Mouse (Mus musculus) heart, postnatal 0 days (tissue): ENCODE data around the gene Plxna3. TPM values are rescaled to one million over a fixed set of nuclear protein-coding genes. Genes with fewer than 3 reads are reported as not detected.

ENCODE experiments used
- ATAC-seq: fragments of 200-750 bp; cut with Nextera tagmentation; 2 replicates; pipeline ENCODE4 v1.8.0; 2017; ENCODE audit warnings: low read depth, moderate number of reproducible peaks, moderate library complexity; ENCODE audit not compliant: insufficient read depth
- DNase-seq: peaks from one replicate; pipeline ENCODE4 v3.0.0-alpha.2; 2016; ENCODE audit warnings: low spot score
- H3K27ac ChIP-seq: fragments of 300-500 bp; sonication (generic); 2 replicates; pipeline ENCODE4 v1.5.1; 2014; ENCODE audit warnings: low read depth, mild to moderate bottlenecking
- H3K27me3 ChIP-seq: fragments of 300-500 bp; sonication (generic); 2 replicates; pipeline ENCODE4 v1.6.1; 2014; ENCODE audit warnings: low read length, mixed read lengths; ENCODE audit not compliant: control insufficient read depth, insufficient read depth
- H3K36me3 ChIP-seq: fragments of 300-500 bp; sonication (generic); replicated peaks from 2 replicates; pipeline ENCODE4 v1.6.1; 2014; ENCODE audit warnings: low read length, mixed read lengths; ENCODE audit not compliant: control insufficient read depth, insufficient read depth
- H3K4me1 ChIP-seq: fragments of 300-500 bp; sonication (generic); 2 replicates; pipeline ENCODE4 v1.6.1; 2014; ENCODE audit warnings: antibody characterized with exemption; ENCODE audit not compliant: control insufficient read depth, insufficient read depth
- H3K4me2 ChIP-seq: fragments of 300-500 bp; sonication (generic); 2 replicates; pipeline ENCODE4 v1.6.1; 2014; ENCODE audit warnings: low read depth, mild to moderate bottlenecking, low read length, moderate library complexity
- H3K4me3 ChIP-seq: fragments of 300-500 bp; sonication (generic); 2 replicates; pipeline ENCODE4 v1.5.1; 2014; ENCODE audit warnings: low read depth, low read length
- H3K9ac ChIP-seq: fragments of 300-500 bp; sonication (generic); replicated peaks from 2 replicates; pipeline ENCODE4 v1.6.1; 2014; ENCODE audit warnings: low read depth, low read length, mixed read lengths
- H3K9me3 ChIP-seq: fragments of 300-500 bp; sonication (generic); replicated peaks from 2 replicates; pipeline ENCODE4 v1.6.1; 2016; ENCODE audit warnings: low read length; ENCODE audit not compliant: control insufficient read depth
- CTCF ChIP-seq: IDR thresholded peaks from 2 replicates; pipeline ENCODE4 v1.5.1; 2016; ENCODE audit warnings: antibody characterized with exemption, control low read depth, low read depth
- EP300 ChIP-seq: IDR thresholded peaks from 2 replicates; pipeline ENCODE4 v1.6.1; 2016; ENCODE audit warnings: antibody characterized with exemption, low read depth
- WGBS: fragments of 180-500 bp; shearing (Covaris S2); extraction: QIAGEN DNeasy Blood & Tissue Kit; methylation state at CpG from one replicate; pipeline ENCODE4 v1.1.7; 2014; 5-methylcytosine and 5-hydroxymethylcytosine counted together
- polyA plus RNA-seq: library from polyadenylated mRNA; unstranded; fragments of >200 nt; fragmentation: Nextera tagmentation; extraction: Ambion mirVana; gene quantifications from 2 replicates; pipeline ENCODE4 v1.2.1, GENCODE M21; 2015
- total RNA-seq: library from RNA; depleted of rRNA; stranded (reverse); fragments of >200 nt; gene quantifications from 2 replicates; pipeline ENCODE4 v1.2.3, GENCODE M21; 2014; ENCODE audit warnings: low replicate concordance; rRNA removed

Plxna3 gene
- total RNA-seq = 12.9 and 15.9 TPM in 2 replicates
- polyA plus RNA-seq = 0.59 TPM in 2 replicates

DNA sequence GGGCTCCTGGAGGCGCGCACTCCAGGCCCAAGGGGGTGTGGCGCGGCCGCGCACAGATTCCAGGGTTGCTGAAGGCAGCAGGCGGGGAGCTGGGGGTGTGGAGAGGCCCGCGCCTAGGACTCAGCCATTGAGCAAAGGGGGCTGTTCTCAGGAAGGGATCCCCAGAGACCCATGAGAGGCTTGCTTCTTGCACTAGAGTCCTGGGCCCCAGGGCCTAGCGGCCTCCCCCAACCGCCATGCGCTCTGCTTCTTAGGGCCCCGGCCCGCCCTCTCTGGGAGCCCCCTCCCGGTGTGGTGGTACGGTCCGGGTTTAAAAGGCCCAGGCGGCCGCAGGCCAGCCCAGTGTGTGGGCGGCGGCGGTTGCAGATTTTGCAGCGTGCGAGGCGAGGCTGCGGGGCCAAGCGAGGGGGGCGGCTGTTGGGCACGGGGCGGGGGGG, at the start of gene Plxna3:
TSS of gene Plxna3 (plus strand) at position 342 of the 437 bp plus-strand sequence.
- H3K4me1 ChIP-seq = no peaks in the 10 kb centered on the region; the same call in 1 of the 2 replicates
- WGBS = 16% methylated on average over 15 of the region's 30 CpGs
- no peaks in the 10 kb centered on the region for H3K27me3 ChIP-seq
- peak within 1 kb of the TSS; percentile 61 for H3K9ac ChIP-seq
- H3K27ac ChIP-seq = peak within 1 kb of the TSS; percentile 34; the same call in 1 of the 2 replicates
- no peaks in the 10 kb centered on the region for H3K9me3 ChIP-seq
- no peaks in the 10 kb centered on the region for H3K36me3 ChIP-seq
- DNase-seq (peak; percentile 24), ATAC-seq (peak; percentile 93)
- H3K4me3 ChIP-seq = peak within 1 kb of the TSS; percentile 50
- H3K4me2 ChIP-seq = peak within 1 kb of the TSS; percentile 75
- TF ChIP-seq CTCF (no peak), EP300 (no peak)

DNA sequence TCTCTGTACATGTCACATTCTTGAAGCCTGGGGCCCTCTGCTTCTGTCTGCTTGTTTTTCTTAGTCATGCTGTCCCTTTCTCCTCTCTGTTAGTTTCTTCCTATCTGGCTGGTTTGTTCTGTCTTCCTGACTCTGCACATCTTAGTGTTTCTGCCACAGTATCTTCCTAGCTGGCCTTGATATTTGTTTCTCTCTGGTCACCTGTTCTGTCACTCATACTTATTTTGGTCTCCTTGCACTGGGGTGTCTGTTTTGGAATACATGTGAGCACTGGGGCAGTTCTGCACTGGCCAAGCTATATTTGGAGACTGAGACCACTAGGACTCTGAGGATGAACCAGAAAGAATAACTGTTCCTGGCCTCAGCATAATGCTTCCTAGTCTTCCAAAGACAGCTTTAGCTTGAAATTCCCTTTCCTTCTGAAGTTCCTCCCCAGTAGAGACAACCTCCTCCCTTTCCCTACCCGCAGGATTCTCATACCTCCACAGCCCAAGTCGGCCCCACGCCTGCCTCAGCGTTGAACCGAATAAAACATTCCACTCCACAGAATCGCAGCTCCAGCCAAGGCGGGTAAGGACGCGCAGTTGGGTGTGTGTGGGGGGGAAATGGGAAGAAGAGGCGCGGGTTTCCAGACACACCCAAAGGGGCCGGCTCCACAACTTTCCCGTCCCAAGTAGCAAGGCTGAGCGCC, 47.7 kb upstream of the Plxna3 start:
- Histone ChIP-seq H3K9me3 (no peaks in the 10 kb centered on the region), H3K4me1 (0 out of 2 replicates have a peak, but pooled peaks cover 3% of the 10 kb centered on the region), H3K4me2 (peak overlapping the region; percentile 69), H3K27me3 (no peaks in the 10 kb centered on the region), H3K4me3 (peak overlapping the region; percentile 66), H3K27ac (peak overlapping the region; percentile 95), H3K36me3 (no peaks in the 10 kb centered on the region), H3K9ac (peak overlapping the region; percentile 6; the same call in 1 of the 2 replicates)
- WGBS = 13% methylated on average over 14 of the region's 14 CpGs
- ATAC-seq = no peak
- no peak for TF ChIP-seq CTCF
- no peak for TF ChIP-seq EP300
- peak; percentile 5 for DNase-seq

DNA sequence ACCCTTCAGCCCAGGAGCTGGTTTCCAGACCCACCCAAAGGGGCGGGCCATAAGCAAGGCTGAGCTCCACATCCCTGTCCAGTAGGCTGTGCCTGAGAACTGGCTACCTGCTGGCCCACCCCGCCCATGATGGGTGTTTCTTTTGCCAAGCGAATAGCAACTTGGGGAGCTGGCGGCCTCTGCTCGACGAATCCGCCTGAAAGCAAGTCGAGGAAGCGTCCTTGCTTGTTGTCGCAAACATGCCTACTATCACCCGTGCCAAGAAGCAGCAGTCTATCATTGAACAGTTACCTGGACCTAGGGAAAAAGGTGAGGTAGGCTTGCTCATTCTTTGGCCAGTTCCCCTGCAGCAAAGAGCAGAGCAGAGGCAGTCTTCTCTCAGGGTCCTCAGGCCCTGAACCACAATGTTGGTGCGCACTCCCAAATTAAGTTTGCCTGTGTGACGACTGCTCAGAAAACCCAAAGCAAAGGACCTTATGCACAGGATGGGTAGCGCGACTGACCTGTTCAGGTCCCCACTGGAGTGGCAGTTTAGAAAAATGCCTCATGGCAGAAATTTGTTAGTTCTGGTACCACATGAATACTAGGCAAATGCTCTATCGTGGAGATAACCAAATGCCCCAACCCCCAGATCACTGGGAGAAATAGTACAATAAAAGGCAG, 47.0 kb upstream of the Plxna3 start, which contains the start of the genes Taz and Dnase1l1:
TSS of gene Taz (plus strand) at position 181 of the 663 bp plus-strand sequence.
TSS of gene Dnase1l1 (minus strand) at position 606 of the 663 bp plus-strand sequence.
- Histone ChIP-seq H3K27me3 (no peaks in the 10 kb centered on the region), H3K4me3 (peak within 1 kb of the TSS; percentile 66), H3K4me2 (peak within 1 kb of the TSS; percentile 69), H3K9ac (peak within 1 kb of the TSS; percentile 70), H3K4me1 (0 out of 2 replicates have a peak, but pooled peaks cover 3% of the 10 kb centered on the region), H3K9me3 (no peaks in the 10 kb centered on the region), H3K27ac (peak within 1 kb of the TSS; percentile 95), H3K36me3 (no peaks in the 10 kb centered on the region)
- TF ChIP-seq EP300 = no peak
- no peak for TF ChIP-seq CTCF
- DNase-seq (peak; percentile 71), ATAC-seq (peak; percentile 84)
- 16% methylated on average over 16 of the region's 16 CpGs for WGBS

DNA sequence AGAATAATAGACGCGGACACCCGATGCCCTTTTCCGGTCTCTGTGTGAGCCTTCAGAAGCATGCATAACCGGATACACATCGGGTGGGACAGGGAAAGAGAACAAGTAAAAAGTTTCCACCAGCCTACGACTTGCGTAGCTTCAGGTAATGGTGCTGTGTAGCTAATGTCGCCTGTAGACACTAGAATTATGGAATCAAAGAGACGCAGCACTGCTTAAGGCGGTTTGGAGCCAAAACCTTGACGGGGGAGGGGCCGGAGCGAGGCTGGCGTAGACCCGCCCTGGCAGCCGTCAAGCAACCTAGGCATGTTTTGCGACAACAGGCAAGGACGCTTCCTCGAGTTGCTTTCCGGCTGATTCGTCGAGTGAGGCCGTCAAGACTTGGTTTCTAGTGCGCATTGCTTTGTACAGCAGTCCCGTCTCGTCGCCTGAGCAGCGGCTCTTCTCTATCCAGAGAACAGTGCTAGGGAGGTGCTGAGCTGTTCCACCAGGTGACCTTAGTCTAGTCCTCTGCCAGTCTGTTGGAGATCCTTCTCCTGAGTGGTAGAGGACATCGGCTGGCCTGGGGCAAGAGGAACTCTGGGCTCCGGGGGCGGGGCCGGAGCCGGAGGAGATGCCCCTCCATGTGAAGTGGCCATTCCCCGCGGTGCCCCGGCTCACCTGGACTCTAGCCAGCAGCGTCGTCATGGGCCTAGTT, 46.3 kb upstream of the Plxna3 start:
- peak overlapping the region; percentile 95 for H3K27ac ChIP-seq
- H3K9ac ChIP-seq = peak overlapping the region; percentile 70
- peak overlapping the region; percentile 66 for H3K4me3 ChIP-seq
- TF ChIP-seq CTCF (no peak), EP300 (no peak; the same call in 1 of the 2 replicates)
- 15% methylated on average over 39 of the region's 39 CpGs for WGBS
- ATAC-seq (peak; percentile 75), DNase-seq (peak; percentile 81)
- no peaks in the 10 kb centered on the region for H3K36me3 ChIP-seq
- no peaks in the 10 kb centered on the region for H3K27me3 ChIP-seq
- H3K4me1 ChIP-seq = 0 out of 2 replicates have a peak, but pooled peaks cover 3% of the 10 kb centered on the region
- no peaks in the 10 kb centered on the region for H3K9me3 ChIP-seq
- peak overlapping the region; percentile 69 for H3K4me2 ChIP-seq

DNA sequence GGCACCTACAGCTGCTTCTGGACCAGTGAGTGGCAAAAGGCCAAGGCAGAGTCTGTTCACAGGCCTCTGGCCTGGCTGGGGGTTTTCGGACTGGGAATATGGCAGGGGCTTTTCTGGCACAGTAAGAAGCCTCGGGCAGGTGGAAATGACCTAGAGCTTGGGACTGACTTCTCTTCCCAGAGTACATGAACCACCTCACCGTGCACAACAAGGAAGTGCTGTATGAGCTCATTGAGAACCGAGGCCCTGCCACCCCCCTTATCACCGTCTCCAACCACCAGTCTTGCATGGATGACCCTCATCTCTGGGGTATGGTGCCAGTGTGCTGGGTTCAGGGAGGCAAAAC, 45.8 kb upstream of the Plxna3 start:
- 17% methylated on average over 5 of the region's 5 CpGs for WGBS
- H3K4me1 ChIP-seq = 0 out of 2 replicates have a peak, but pooled peaks cover 3% of the 10 kb centered on the region
- H3K36me3 ChIP-seq = no peaks in the 10 kb centered on the region
- H3K4me2 ChIP-seq = peak overlapping the region; percentile 69
- H3K4me3 ChIP-seq = peak overlapping the region; percentile 66
- peak overlapping the region; percentile 70 for H3K9ac ChIP-seq
- DNase-seq (no peak), ATAC-seq (0 out of 2 replicates have a peak, but pooled peaks have one; percentile 5)
- no peaks in the 10 kb centered on the region for H3K27me3 ChIP-seq
- TF ChIP-seq CTCF (no peak), EP300 (no peak; the same call in 1 of the 2 replicates)
- H3K9me3 ChIP-seq = no peaks in the 10 kb centered on the region
- H3K27ac ChIP-seq = peak overlapping the region; percentile 95
